Mouse (Mus musculus): ENCODE results near the gene Fzd7. TPM values are rescaled to one million over a fixed set of nuclear protein-coding genes. Genes with fewer than 3 reads are reported as not detected.

Gene Fzd7
- polyA plus RNA-seq, 1 experiment from 2014 or later, result 3.4 TPM

- peak; percentile 53 for ATAC-seq
- Histone ChIP-seq H3K9me3 (ENCODE audit: control insufficient read depth, low read length) (no peaks in the 10 kb centered on the region), H3K9ac (ENCODE audit: low read depth, low read length) (peak overlapping the region; percentile 12; the same call in 1 of the 2 replicates), H3K4me3 (ENCODE audit: low read length) (no peak overlapping the region), H3K27me3 (replicated peaks; ENCODE audit: control insufficient read depth, insufficient read depth, low read length) (no peaks in the 10 kb centered on the region), H3K27ac (ENCODE audit: low read length) (no peak overlapping the region), H3K36me3 (ENCODE audit: control insufficient read depth, insufficient read depth, low read length) (no peaks in the 10 kb centered on the region), H3K4me1 (ENCODE audit: control insufficient read depth, insufficient read depth, low read length) (no peaks in the 10 kb centered on the region; the same call in 1 of the 2 replicates), H3K4me2 (ENCODE audit: low read depth, low read length) (no peak overlapping the region)
- WGBS, result 40% methylated on average over 17 of the region's 17 CpGs
Measured at GRCm38 (mm10) chr1:59464696-59465639, 17.3 kb upstream of the Fzd7 start.

GRCm38 (mm10) chr1:59465640-59466008, 16.6 kb upstream of the Fzd7 start:
- no peaks in the 10 kb centered on the region for H3K9me3 ChIP-seq (ENCODE audit: control insufficient read depth, low read length)
- no peaks in the 10 kb centered on the region for H3K27me3 ChIP-seq (replicated peaks; ENCODE audit: control insufficient read depth, insufficient read depth, low read length)
- H3K4me3 ChIP-seq (ENCODE audit: low read length), result no peak overlapping the region
- ATAC-seq, result no peak
- WGBS, result 74% methylated on average over 9 of the region's 9 CpGs
- peaks cover 1% of the 10 kb centered on the region; the same call in 1 of the 2 replicates for H3K4me1 ChIP-seq (ENCODE audit: control insufficient read depth, insufficient read depth, low read length)
- H3K4me2 ChIP-seq (ENCODE audit: low read depth, low read length), result no peak overlapping the region
- peak overlapping the region; percentile 12; the same call in 1 of the 2 replicates for H3K9ac ChIP-seq (ENCODE audit: low read depth, low read length)
- H3K27ac ChIP-seq (ENCODE audit: low read length), result no peak overlapping the region
- no peaks in the 10 kb centered on the region for H3K36me3 ChIP-seq (ENCODE audit: control insufficient read depth, insufficient read depth, low read length)

- Histone ChIP-seq H3K27me3 (replicated peaks; ENCODE audit: control insufficient read depth, insufficient read depth, low read length) (no peaks in the 10 kb centered on the region), H3K4me2 (ENCODE audit: low read depth, low read length) (no peak overlapping the region), H3K4me3 (ENCODE audit: low read length) (no peak overlapping the region), H3K9ac (ENCODE audit: low read depth, low read length) (no peak overlapping the region), H3K9me3 (ENCODE audit: control insufficient read depth, low read length) (no peaks in the 10 kb centered on the region), H3K4me1 (ENCODE audit: control insufficient read depth, insufficient read depth, low read length) (peaks cover 16% of the 10 kb centered on the region), H3K27ac (ENCODE audit: low read length) (no peak overlapping the region), H3K36me3 (ENCODE audit: control insufficient read depth, insufficient read depth, low read length) (no peaks in the 10 kb centered on the region)
- 62% methylated on average over 4 of the region's 4 CpGs for WGBS
- no peak for ATAC-seq
Measured at GRCm38 (mm10) chr1:59469170-59469569, 13.1 kb upstream of the Fzd7 start.

- Histone ChIP-seq H3K4me2 (ENCODE audit: low read depth, low read length) (no peak overlapping the region), H3K4me1 (ENCODE audit: control insufficient read depth, insufficient read depth, low read length) (peaks cover 19% of the 10 kb centered on the region), H3K9me3 (ENCODE audit: control insufficient read depth, low read length) (no peaks in the 10 kb centered on the region), H3K27me3 (replicated peaks; ENCODE audit: control insufficient read depth, insufficient read depth, low read length) (no peaks in the 10 kb centered on the region), H3K27ac (ENCODE audit: low read length) (no peak overlapping the region), H3K9ac (ENCODE audit: low read depth, low read length) (no peak overlapping the region), H3K36me3 (ENCODE audit: control insufficient read depth, insufficient read depth, low read length) (no peaks in the 10 kb centered on the region), H3K4me3 (ENCODE audit: low read length) (no peak overlapping the region)
- ATAC-seq, result no peak
- WGBS, result 54% methylated on average over 4 of the region's 4 CpGs
Measured at GRCm38 (mm10) chr1:59470766-59471165, 11.5 kb upstream of the Fzd7 start.

- Histone ChIP-seq H3K27me3 (replicated peaks; ENCODE audit: control insufficient read depth, insufficient read depth, low read length) (no peaks in the 10 kb centered on the region), H3K4me3 (ENCODE audit: low read length) (no peak overlapping the region), H3K4me1 (ENCODE audit: control insufficient read depth, insufficient read depth, low read length) (peaks cover 19% of the 10 kb centered on the region), H3K9me3 (ENCODE audit: control insufficient read depth, low read length) (no peaks in the 10 kb centered on the region), H3K27ac (ENCODE audit: low read length) (no peak overlapping the region), H3K9ac (ENCODE audit: low read depth, low read length) (no peak overlapping the region), H3K36me3 (ENCODE audit: control insufficient read depth, insufficient read depth, low read length) (no peaks in the 10 kb centered on the region), H3K4me2 (ENCODE audit: low read depth, low read length) (no peak overlapping the region)
- WGBS, result 22% methylated on average over 9 of the region's 11 CpGs
- no peak for ATAC-seq
Measured at GRCm38 (mm10) chr1:59472368-59473180, 9.7 kb upstream of the Fzd7 start.

- 37% methylated on average over 4 of the region's 4 CpGs for WGBS
- H3K9ac ChIP-seq (ENCODE audit: low read depth, low read length), result no peak overlapping the region
- no peaks in the 10 kb centered on the region for H3K9me3 ChIP-seq (ENCODE audit: control insufficient read depth, low read length)
- no peaks in the 10 kb centered on the region for H3K27me3 ChIP-seq (replicated peaks; ENCODE audit: control insufficient read depth, insufficient read depth, low read length)
- H3K4me2 ChIP-seq (ENCODE audit: low read depth, low read length), result no peak overlapping the region
- H3K27ac ChIP-seq (ENCODE audit: low read length), result no peak overlapping the region
- ATAC-seq, result no peak
- no peaks in the 10 kb centered on the region for H3K36me3 ChIP-seq (ENCODE audit: control insufficient read depth, insufficient read depth, low read length)
- no peak overlapping the region for H3K4me3 ChIP-seq (ENCODE audit: low read length)
- H3K4me1 ChIP-seq (ENCODE audit: control insufficient read depth, insufficient read depth, low read length), result peaks cover 19% of the 10 kb centered on the region
Measured at GRCm38 (mm10) chr1:59473181-59473555, 9.1 kb upstream of the Fzd7 start.

- H3K9ac ChIP-seq (ENCODE audit: low read depth, low read length), result no peak overlapping the region
- 33% methylated on average over 2 of the region's 2 CpGs for WGBS
- no peak overlapping the region for H3K4me3 ChIP-seq (ENCODE audit: low read length)
- H3K9me3 ChIP-seq (ENCODE audit: control insufficient read depth, low read length), result no peaks in the 10 kb centered on the region
- H3K4me2 ChIP-seq (ENCODE audit: low read depth, low read length), result no peak overlapping the region
- H3K27me3 ChIP-seq (replicated peaks; ENCODE audit: control insufficient read depth, insufficient read depth, low read length), result no peaks in the 10 kb centered on the region
- no peak overlapping the region for H3K27ac ChIP-seq (ENCODE audit: low read length)
- H3K36me3 ChIP-seq (ENCODE audit: control insufficient read depth, insufficient read depth, low read length), result no peaks in the 10 kb centered on the region
- ATAC-seq, result peak; percentile 91
- peaks cover 18% of the 10 kb centered on the region for H3K4me1 ChIP-seq (ENCODE audit: control insufficient read depth, insufficient read depth, low read length)
Measured at GRCm38 (mm10) chr1:59475618-59476017, 6.6 kb upstream of the Fzd7 start.

GRCm38 (mm10) chr1:59478911-59479310, 3.3 kb upstream of the Fzd7 start:
- Histone ChIP-seq H3K27me3 (replicated peaks; ENCODE audit: control insufficient read depth, insufficient read depth, low read length) (no peaks in the 10 kb centered on the region), H3K27ac (ENCODE audit: low read length) (no peak overlapping the region), H3K9me3 (ENCODE audit: control insufficient read depth, low read length) (no peaks in the 10 kb centered on the region), H3K9ac (ENCODE audit: low read depth, low read length) (no peak overlapping the region), H3K4me1 (ENCODE audit: control insufficient read depth, insufficient read depth, low read length) (peaks cover 7% of the 10 kb centered on the region), H3K4me3 (ENCODE audit: low read length) (no peak overlapping the region), H3K4me2 (ENCODE audit: low read depth, low read length) (no peak overlapping the region), H3K36me3 (ENCODE audit: control insufficient read depth, insufficient read depth, low read length) (no peaks in the 10 kb centered on the region)
- 69% methylated on average over 3 of the region's 3 CpGs for WGBS
- no peak for ATAC-seq

- peak overlapping the region; percentile 78 for H3K4me3 ChIP-seq (ENCODE audit: low read length)
- no peaks in the 10 kb centered on the region for H3K36me3 ChIP-seq (ENCODE audit: control insufficient read depth, insufficient read depth, low read length)
- ATAC-seq, result no peak
- peak overlapping the region; percentile 97 for H3K27ac ChIP-seq (ENCODE audit: low read length)
- peaks cover 20% of the 10 kb centered on the region for H3K4me1 ChIP-seq (ENCODE audit: control insufficient read depth, insufficient read depth, low read length)
- H3K4me2 ChIP-seq (ENCODE audit: low read depth, low read length), result peak overlapping the region; percentile 87
- WGBS, result 5% methylated on average over 23 of the region's 23 CpGs
- peak overlapping the region; percentile 67 for H3K9ac ChIP-seq (ENCODE audit: low read depth, low read length)
- H3K27me3 ChIP-seq (replicated peaks; ENCODE audit: control insufficient read depth, insufficient read depth, low read length), result no peaks in the 10 kb centered on the region
- no peaks in the 10 kb centered on the region for H3K9me3 ChIP-seq (ENCODE audit: control insufficient read depth, low read length)
Measured at GRCm38 (mm10) chr1:59480821-59481455, 1.3 kb upstream of the Fzd7 start.

All from intestine, embryonic 16.5 days (tissue).